In the genomic region with DNA sequence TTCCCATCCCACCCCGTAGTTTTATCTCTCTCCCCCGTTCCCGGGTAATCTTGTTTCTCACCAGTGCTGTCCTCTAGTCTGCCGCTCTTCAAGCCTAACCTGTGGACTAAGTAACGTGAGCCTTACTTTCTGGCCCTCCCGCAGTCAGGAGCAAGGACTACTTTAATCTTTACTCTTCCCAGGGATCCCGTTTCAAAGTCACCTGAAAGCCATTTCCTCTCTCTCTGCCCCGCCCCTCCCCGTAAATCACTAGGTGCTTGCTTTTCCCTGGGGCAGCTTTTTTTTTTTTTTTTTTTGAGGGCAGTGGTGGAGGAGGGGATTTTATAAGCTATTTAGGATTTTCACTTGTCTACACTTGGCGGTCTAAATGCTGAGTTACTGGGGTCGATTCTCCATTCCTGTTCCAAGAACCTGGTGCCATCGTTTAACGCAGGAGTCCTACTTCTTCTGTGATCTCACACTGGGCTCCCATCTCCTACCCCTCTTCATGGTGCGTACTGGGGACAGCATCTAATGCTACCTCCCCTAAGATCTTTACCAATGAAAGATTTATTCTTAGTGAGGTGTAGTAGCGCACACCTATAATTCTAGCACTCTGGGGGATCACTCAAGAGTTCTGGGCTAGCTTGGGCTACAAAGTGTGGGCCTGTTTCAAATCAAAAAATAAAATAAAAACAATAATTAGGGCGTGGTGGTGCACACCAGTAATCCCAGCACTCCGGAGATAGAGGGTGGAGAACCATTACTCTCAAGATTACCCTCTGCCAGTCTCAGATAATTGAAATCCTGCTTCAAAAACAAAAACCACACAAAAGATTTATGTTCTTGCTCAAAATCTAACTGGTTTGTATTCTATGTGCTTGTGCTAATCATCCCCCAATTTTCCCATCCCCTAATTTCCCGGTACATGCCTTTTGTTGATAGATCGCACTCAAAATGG, we compare ENCODE assay signal across 7 mouse cellular contexts. TPM values are rescaled to one million over a fixed set of nuclear protein-coding genes. Genes with fewer than 3 reads are reported as not detected.
DNase-seq lines count a peak whose midpoint lies in the region; ATAC-seq and TF ChIP-seq lines count a peak whose summit lies in the region.

No protein-coding gene starts in this region.

- no peak for ATAC-seq in hindbrain, embryonic 14.5 days (ENCODE audit: low FRiP score)
- no peak for ATAC-seq in liver, embryonic 14.5 days (ENCODE audit: insufficient read depth)

- no peak for TF ChIP-seq POLR2A in ES-Bruce4 (IDR thresholded peaks at IDR 0.05; ENCODE audit: insufficient read depth, low read length)

- peak overlapping the region; percentile 91 for H3K4me2 ChIP-seq in hindbrain, embryonic 14.5 days (replicated peaks)
- H3K4me2 ChIP-seq in liver, embryonic 14.5 days (ENCODE audit: low read depth), result peak overlapping the region; percentile 46

- peak overlapping the region; percentile 84 for H3K4me3 ChIP-seq in ES-Bruce4 (ENCODE audit: low read depth, low read length)
- H3K4me3 ChIP-seq in hindbrain, embryonic 14.5 days (replicated peaks; ENCODE audit: low read length), result peak overlapping the region; percentile 44
- H3K4me3 ChIP-seq in liver, embryonic 14.5 days (ENCODE audit: insufficient read depth in 1 of 2, low read depth in 2 of 2, low read length in 2 of 2), result peak overlapping the region; percentile 54 to 59

- peak; percentile 46; the same call in 1 of the 2 replicates for TF ChIP-seq EP300 in ES-Bruce4 (IDR thresholded peaks at IDR 0.05; ENCODE audit: insufficient read depth, low read depth, low read length)
- no peak for TF ChIP-seq EP300 in liver, embryonic 14.5 days (IDR thresholded peaks at IDR 0.05; ENCODE audit: low read depth)

- H3K27me3 ChIP-seq in ES-Bruce4 (ENCODE audit: control insufficient read depth, insufficient read depth, low read length, poor library complexity, severe bottlenecking), result no peaks in the 10 kb centered on the region
- H3K27me3 ChIP-seq in hindbrain, embryonic 14.5 days (ENCODE audit: control insufficient read depth, insufficient read depth, low read length), result peaks cover 65% of the 10 kb centered on the region
- peaks cover 57% of the 10 kb centered on the region for H3K27me3 ChIP-seq in liver, embryonic 14.5 days (ENCODE audit: control insufficient read depth, insufficient read depth, low read length)

- WGBS in hindbrain, embryonic 14.5 days, result 3% methylated on average over 19 of the region's 19 CpGs
- 5% methylated on average over 19 of the region's 19 CpGs for WGBS in liver, embryonic 14.5 days (ENCODE audit: insufficient replicate concordance)

- H3K27ac ChIP-seq in ES-Bruce4 (ENCODE audit: insufficient read depth, low read length), result no peak overlapping the region
- no peak overlapping the region for H3K27ac ChIP-seq in hindbrain, embryonic 14.5 days
- H3K27ac ChIP-seq in liver, embryonic 14.5 days, result no peak overlapping the region

- H3K36me3 ChIP-seq in ES-Bruce4 (ENCODE audit: control insufficient read depth, insufficient read depth, low read length, poor library complexity, severe bottlenecking), result no peaks in the 10 kb centered on the region
- H3K36me3 ChIP-seq in hindbrain, embryonic 14.5 days (replicated peaks; ENCODE audit: control insufficient read depth, insufficient read depth), result no peaks in the 10 kb centered on the region
- no peaks in the 10 kb centered on the region for H3K36me3 ChIP-seq in liver, embryonic 14.5 days (replicated peaks; ENCODE audit: control insufficient read depth, insufficient read depth, low read depth)

- H3K4me1 ChIP-seq in ES-Bruce4 (ENCODE audit: control insufficient read depth, insufficient read depth, low read length), result peaks cover 3% of the 10 kb centered on the region
- H3K4me1 ChIP-seq in hindbrain, embryonic 14.5 days (replicated peaks; ENCODE audit: control insufficient read depth, insufficient read depth, low read length), result peaks cover 13% of the 10 kb centered on the region
- H3K4me1 ChIP-seq in liver, embryonic 14.5 days (replicated peaks; ENCODE audit: control insufficient read depth in 2 of 2, insufficient read depth in 2 of 2, low read length in 1 of 2), result peaks cover 2 to 13% of the 10 kb centered on the region in 2 experiments; a peak in 2 of 4 replicates

- H3K9ac ChIP-seq in ES-Bruce4 (ENCODE audit: low read depth, poor library complexity, severe bottlenecking), result peak overlapping the region; percentile 88
- H3K9ac ChIP-seq in hindbrain, embryonic 14.5 days, result peak overlapping the region; percentile 59
- no peak overlapping the region for H3K9ac ChIP-seq in liver, embryonic 14.5 days (replicated peaks)

- no peaks in the 10 kb centered on the region for H3K9me3 ChIP-seq in ES-Bruce4 (replicated peaks; ENCODE audit: control insufficient read depth, insufficient read depth, low read length, poor library complexity, severe bottlenecking)
- H3K9me3 ChIP-seq in hindbrain, embryonic 14.5 days (ENCODE audit: control insufficient read depth, low read length), result no peaks in the 10 kb centered on the region
- no peaks in the 10 kb centered on the region for H3K9me3 ChIP-seq in liver, embryonic 14.5 days (ENCODE audit: control insufficient read depth, low read length)

- no peak for TF ChIP-seq CTCF in ES-Bruce4 (IDR thresholded peaks at IDR 0.05; ENCODE audit: low read depth, low read length)
- TF ChIP-seq CTCF in liver, embryonic 14.5 days (IDR thresholded peaks at IDR 0.05; ENCODE audit: low read depth), result no peak

- DNase-seq in R1 (ENCODE audit: low read depth, low spot score) (peak; percentile 91), MN1 (ENCODE audit: low spot score) (no peak)
- no peak for DNase-seq in hindbrain, embryonic 14.5 days (ENCODE audit: low spot score)
- no peak for DNase-seq in liver, embryonic 14.5 days (ENCODE audit: low read depth in 3 of 3, low spot score in 3 of 3)
- no peak for DNase-seq in natural killer cell, adult 2 months (ENCODE audit: low spot score in 2 of 2)
- DNase-seq in right cerebral cortex, postnatal 10 days (ENCODE audit: low spot score in 2 of 2), result no peak

RNA-seq across cellular contexts. Expression of a gene that starts 1.6 kb away (rescaled TPM):
- 25.3 and 28.5 TPM in 2 replicates for polyA plus RNA-seq in ES-Bruce4 (2011; ENCODE audit: insufficient read depth, insufficient read length, low read depth, missing spikeins)
- polyA plus RNA-seq in hindbrain, embryonic 14.5 days (2014; fragmentation: Nextera tagmentation; extraction: Ambion mirVana), result 1.3 and 1.6 TPM in 2 replicates
- 4.1 and 5.0 TPM in 2 replicates for polyA plus RNA-seq in liver, embryonic 14.5 days (2012; rRNA removed)
- polyA plus RNA-seq in liver, embryonic 14.5 days (2014; fragmentation: Nextera tagmentation; extraction: Ambion mirVana), result 1.4 and 2.3 TPM in 2 replicates
